ENCODE assay signal across 8 mouse cellular contexts in the genomic region with DNA sequence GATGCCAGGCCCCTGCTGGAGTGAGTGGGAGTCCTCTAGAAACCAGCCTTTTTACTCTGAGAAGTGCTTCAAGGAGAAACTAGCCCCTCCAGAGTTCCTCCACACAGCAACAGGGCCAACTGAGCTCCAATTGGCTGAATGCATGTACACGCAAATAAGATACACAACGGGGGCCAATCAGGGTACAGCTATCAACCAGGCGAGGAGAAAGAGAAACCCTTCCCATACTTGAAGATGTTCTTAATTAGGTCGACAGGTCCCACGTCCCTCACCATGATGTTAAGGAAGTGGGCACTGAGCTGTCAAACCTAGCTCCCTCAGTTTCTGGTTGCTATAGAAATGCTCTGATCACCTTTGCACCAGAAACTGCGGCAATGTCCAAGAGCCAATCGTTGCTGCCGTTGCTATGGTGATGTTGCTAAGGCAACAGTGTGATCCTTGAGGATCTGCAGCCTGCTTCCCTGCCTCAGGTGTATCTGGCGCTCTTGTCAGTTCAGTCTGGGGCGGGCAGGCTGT. TPM values are rescaled to one million over a fixed set of nuclear protein-coding genes. Genes with fewer than 3 reads are reported as not detected.
DNase-seq lines count a peak whose midpoint lies in the region; ATAC-seq and TF ChIP-seq lines count a peak whose summit lies in the region.

No protein-coding gene starts in this region.

- H3K27ac ChIP-seq in heart, embryonic 11.5 days (ENCODE audit: low read depth, low read length): no peak overlapping the region
- H3K27ac ChIP-seq in forebrain, embryonic 14.5 days (ENCODE audit: low read depth, low read length): peak overlapping the region; percentile 86
- H3K27ac ChIP-seq in gastrocnemius, adult 2 months: no peak overlapping the region

- H3K9me3 ChIP-seq in heart, embryonic 11.5 days (replicated peaks; ENCODE audit: control insufficient read depth, low read length): no peaks in the 10 kb centered on the region
- no peaks in the 10 kb centered on the region for H3K9me3 ChIP-seq in forebrain, embryonic 14.5 days (replicated peaks; ENCODE audit: control insufficient read depth, low read length)

- 3% methylated on average over 10 of the region's 10 CpGs for WGBS in heart, embryonic 11.5 days (ENCODE audit: insufficient replicate concordance)
- under 1% methylated on average over 10 of the region's 10 CpGs for WGBS in forebrain, embryonic 14.5 days

- no peaks in the 10 kb centered on the region for H3K36me3 ChIP-seq in heart, embryonic 11.5 days (ENCODE audit: control insufficient read depth, insufficient read depth, low read length)
- no peaks in the 10 kb centered on the region for H3K36me3 ChIP-seq in forebrain, embryonic 14.5 days (ENCODE audit: control insufficient read depth, insufficient read depth, low read length)

- no peak for DNase-seq in heart, adult 9 months (ENCODE audit: low spot score in 2 of 2)
- peak; percentile 42 for DNase-seq in cerebellum, adult 11 months
- peak; percentile 89 for DNase-seq in forebrain, embryonic 14.5 days (ENCODE audit: low spot score)
- peak; percentile 80 for DNase-seq in layer of hippocampus, adult 9-11 months
- DNase-seq in lung, postnatal 36 days: peak; percentile 39
- peak; percentile 48 for DNase-seq in right cerebral cortex, postnatal 14 days
- no peak for DNase-seq in gastrocnemius, adult 2 months

- H3K4me2 ChIP-seq in heart, embryonic 11.5 days: peak overlapping the region; percentile 42
- H3K4me2 ChIP-seq in forebrain, embryonic 14.5 days (ENCODE audit: low read length): peak overlapping the region; percentile 49

- ATAC-seq in heart, embryonic 11.5 days (replicated peaks; ENCODE audit: insufficient number of reproducible peaks, low FRiP score, low TSS enrichment): no peak
- peak; percentile 71 for ATAC-seq in forebrain, embryonic 14.5 days

- H3K9ac ChIP-seq in heart, embryonic 11.5 days (ENCODE audit: low read depth, low read length): no peak overlapping the region
- peak overlapping the region; percentile 30 for H3K9ac ChIP-seq in forebrain, embryonic 14.5 days (ENCODE audit: low read length)

- H3K27me3 ChIP-seq in heart, embryonic 11.5 days (ENCODE audit: control insufficient read depth, insufficient read depth, low read length): peaks cover 5% of the 10 kb centered on the region; the same call in 1 of the 2 replicates
- H3K27me3 ChIP-seq in forebrain, embryonic 14.5 days (replicated peaks; ENCODE audit: control insufficient read depth, insufficient read depth, low read length): no peaks in the 10 kb centered on the region

- H3K4me1 ChIP-seq in heart, embryonic 11.5 days (ENCODE audit: control insufficient read depth, insufficient read depth, low read length): peaks cover 10% of the 10 kb centered on the region; the same call in 1 of the 2 replicates
- H3K4me1 ChIP-seq in forebrain, embryonic 14.5 days (ENCODE audit: control insufficient read depth, insufficient read depth, low read length): peaks cover 45% of the 10 kb centered on the region

- peak overlapping the region; percentile 11; the same call in 1 of the 2 replicates for H3K4me3 ChIP-seq in heart, embryonic 11.5 days (ENCODE audit: low read depth, low read length)
- peak overlapping the region; percentile 13 for H3K4me3 ChIP-seq in forebrain, embryonic 14.5 days (ENCODE audit: low read depth, low read length)
- H3K4me3 ChIP-seq in gastrocnemius, adult 2 months: no peak overlapping the region

- intact Hi-C loops in gastrocnemius, adult 2 months (cut with DNase I): no loop called here

- TF ChIP-seq CTCF in gastrocnemius, adult 2 months (IDR thresholded peaks at IDR 0.05): no peak

RNA-seq across cellular contexts. Expression of gene Hdac11, which starts 2.9 kb away (rescaled TPM):
- 7.9 TPM in 2 replicates for polyA plus RNA-seq in heart, embryonic 11.5 days (2014; fragmentation: Nextera tagmentation; extraction: Ambion mirVana)
- 24.5 and 26.1 TPM in 2 replicates for polyA plus RNA-seq in forebrain, embryonic 14.5 days (2014; fragmentation: Nextera tagmentation; extraction: Ambion mirVana)
- 1 to 10 TPM; 5.1 to 6.5 TPM for total RNA-seq in gastrocnemius, adult 2 months (2021)

RNA-seq across cellular contexts. Expression of gene Nup210, which starts 37.0 kb away (rescaled TPM):
- 5.1 and 5.6 TPM in 2 replicates for polyA plus RNA-seq in heart, embryonic 11.5 days (2014; fragmentation: Nextera tagmentation; extraction: Ambion mirVana)
- 13.9 and 15.6 TPM in 2 replicates for polyA plus RNA-seq in forebrain, embryonic 14.5 days (2014; fragmentation: Nextera tagmentation; extraction: Ambion mirVana)
- total RNA-seq in gastrocnemius, adult 2 months (2021): 10 to 100 TPM; 18.8 to 31.7 TPM

RNA-seq across cellular contexts. Expression of gene Fbln2, which starts 58.6 kb away (rescaled TPM):
- 105 and 137 TPM in 2 replicates for polyA plus RNA-seq in heart, embryonic 11.5 days (2014; fragmentation: Nextera tagmentation; extraction: Ambion mirVana)
- polyA plus RNA-seq in forebrain, embryonic 14.5 days (2014; fragmentation: Nextera tagmentation; extraction: Ambion mirVana): 7.3 and 12.8 TPM in 2 replicates
- 10 to 100 TPM; 43.6 to 64.7 TPM for total RNA-seq in gastrocnemius, adult 2 months (2021)

Comparison
In these comparisons a context has a peak if more than half of its experiments do, and no peak if none do; other contexts are left out.
1. DNase-seq: peak in cerebellum, adult 11 months (single experiment), forebrain, embryonic 14.5 days (single experiment), layer of hippocampus, adult 9-11 months (single experiment), lung, postnatal 36 days (single experiment) and right cerebral cortex, postnatal 14 days (single experiment); none in heart, adult 9 months (0 of 2) and gastrocnemius, adult 2 months (single experiment).